Mouse (Mus musculus): ENCODE measurements around the gene Ccl2.

- no peak for TF ChIP-seq CTCF (conservative IDR thresholded peaks at IDR 0.05; ENCODE audit: low read length)
- no peak for TF ChIP-seq NANOG (IDR thresholded peaks at IDR 0.05; ENCODE audit: borderline replicate concordance, low read length)
Measured at GRCm38 (mm10) chr11:82078136-82078730, 42.9 kb downstream of the Ccl2 start.
